Mouse (Mus musculus) frontal cortex, adult 2 months (tissue): ENCODE data around the gene Vsig10. TPM values are rescaled to one million over a fixed set of nuclear protein-coding genes. Genes with fewer than 3 reads are reported as not detected.
A peak's percentile ranks its signal among the peaks of the same experiment; 100 is the strongest.

Source experiments
- DNase-seq, 2 experiments: peaks; one replicate each; pipeline ENCODE4 v3.0.0; 2022; ENCODE audit warnings: low spot score in 1 of 2; ENCODE audit errors: extremely low spot score in 1 of 2
- polyA plus RNA-seq: library from polyadenylated mRNA; depleted of rRNA; stranded (reverse); fragments of >200 nt; gene quantifications from 2 replicates; pipeline ENCODE4 v1.2.3, GENCODE M21; 2012

The Vsig10 gene
- polyA plus RNA-seq, 1 experiment, result 1.6 TPM

DNA sequence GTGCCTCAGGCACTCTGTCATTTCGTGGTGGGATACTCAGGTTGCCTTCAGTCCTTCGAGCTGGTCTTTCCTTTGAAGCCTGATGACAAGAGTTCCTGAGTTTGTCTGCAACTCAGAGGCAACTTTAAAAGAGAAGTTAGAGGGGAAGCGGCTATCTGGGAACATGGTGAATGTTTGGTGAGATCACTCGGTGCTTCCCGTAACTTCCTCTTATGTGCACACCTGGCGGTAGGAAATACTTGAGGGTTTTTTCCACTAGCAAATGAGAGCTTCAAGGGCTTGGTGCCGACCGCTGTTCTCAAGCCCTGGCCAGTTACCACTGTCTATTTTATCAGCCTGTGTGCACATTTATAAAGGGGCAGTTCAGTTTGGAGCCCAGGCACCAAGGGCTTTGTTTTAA is 35.2 kb downstream of the Vsig10 start:
- no peak for DNase-seq

DNA sequence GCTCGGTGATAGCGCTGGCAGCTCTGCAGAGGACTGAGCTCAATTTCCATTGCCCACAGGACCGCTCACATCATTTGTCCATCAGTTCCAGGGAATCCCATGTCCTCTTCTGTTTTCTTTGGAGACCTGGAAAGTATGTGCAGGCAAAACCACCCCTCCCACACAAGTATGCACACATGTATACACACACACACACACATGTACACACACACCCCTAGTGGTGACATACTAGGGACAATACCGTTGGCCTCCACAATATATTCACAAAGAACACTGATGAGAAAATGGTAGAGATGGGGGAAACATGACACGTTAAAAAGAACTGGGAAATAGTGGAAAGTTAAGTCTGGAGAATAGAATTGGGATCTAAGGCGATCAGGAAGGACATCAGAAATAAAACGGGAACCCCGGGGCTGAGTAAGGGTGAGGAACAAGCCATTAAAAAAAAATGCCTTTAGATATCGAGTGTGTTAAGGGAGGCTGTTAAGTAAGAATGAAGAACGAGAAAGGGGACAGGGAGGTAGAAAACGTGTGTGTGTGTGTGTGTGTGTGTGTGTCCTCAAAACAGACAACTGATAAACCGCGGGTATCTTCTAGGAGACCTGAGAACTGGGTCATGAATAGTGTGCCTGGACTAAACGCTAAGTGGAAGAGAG is 36.9 kb downstream of the Vsig10 start:
- no peak for DNase-seq

- DNase-seq, result no peak
These were observed 37.7 kb downstream of the Vsig10 start for GRCm38 (mm10) chr5:117356365-117357128.

DNA sequence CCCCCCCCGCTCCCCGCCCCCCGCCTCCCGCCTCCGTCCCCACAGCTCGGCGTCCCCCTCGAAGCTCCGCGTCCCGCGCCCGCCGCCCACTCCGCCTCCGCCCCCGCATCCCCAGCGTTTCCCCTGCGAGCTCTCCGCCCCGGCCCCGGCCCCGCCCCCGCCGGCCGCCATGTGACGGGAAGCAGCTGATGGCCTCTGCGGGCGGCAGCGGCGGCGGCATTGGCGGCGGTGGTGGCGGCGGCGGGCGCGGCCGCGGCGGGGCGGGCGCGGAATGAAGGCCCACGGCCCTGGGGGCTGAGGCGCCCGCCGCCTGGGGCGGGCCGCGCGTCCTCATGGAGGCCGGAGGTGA is 38.2 kb downstream of the Vsig10 start, which contains the start of gene Wsb2:
TSS of gene Wsb2 (plus strand) at position 176 of the 349 bp plus-strand sequence.
- peak in 1 of 2 experiments; percentile 81 for DNase-seq

DNA sequence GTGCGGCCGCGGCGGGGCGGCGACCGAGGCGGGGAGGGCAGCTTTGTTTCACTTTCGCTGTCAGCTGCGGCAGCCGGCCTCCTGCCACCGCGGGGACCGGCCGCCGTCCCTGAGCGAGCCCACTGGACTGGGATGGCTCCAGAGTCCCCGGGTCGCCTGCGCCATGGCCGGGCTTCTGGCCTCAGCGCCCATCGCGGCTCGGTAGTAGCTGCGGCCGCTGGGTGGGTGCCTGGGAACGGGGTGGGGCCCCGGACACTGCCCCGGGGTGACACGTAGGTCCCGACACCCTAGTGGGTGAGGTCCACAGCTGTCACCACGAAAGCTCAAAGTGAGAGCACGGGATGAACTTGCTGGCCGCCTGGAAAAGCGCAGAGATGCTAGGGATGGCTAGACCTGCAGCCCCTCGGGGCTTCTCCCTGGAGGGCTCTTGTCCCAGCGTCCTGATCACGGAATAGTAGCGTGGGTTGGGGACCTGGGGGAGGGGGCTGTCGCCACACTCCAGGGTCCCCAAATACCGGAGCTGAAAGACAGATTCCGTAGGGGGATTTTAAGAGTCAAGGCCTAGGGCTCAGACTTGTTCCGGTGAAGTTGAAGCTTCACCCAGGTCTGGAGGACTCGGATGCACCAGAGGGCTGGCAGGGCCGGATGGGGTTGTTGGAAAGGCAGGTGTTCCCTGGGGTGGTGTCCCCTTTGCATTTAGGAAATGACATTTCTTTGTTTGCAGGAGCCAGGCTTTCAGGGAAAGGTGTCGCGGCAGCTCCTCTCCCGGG is 38.8 kb downstream of the Vsig10 start:
- DNase-seq, result no peak

- peak in 1 of 2 experiments; percentile 49 for DNase-seq
These were observed 39.4 kb downstream of the Vsig10 start for GRCm38 (mm10) chr5:117358248-117358630.

GRCm38 (mm10) chr5:117358725-117359124 is 39.8 kb downstream of the Vsig10 start:
- peak; percentile 67 to 94 for DNase-seq

DNA sequence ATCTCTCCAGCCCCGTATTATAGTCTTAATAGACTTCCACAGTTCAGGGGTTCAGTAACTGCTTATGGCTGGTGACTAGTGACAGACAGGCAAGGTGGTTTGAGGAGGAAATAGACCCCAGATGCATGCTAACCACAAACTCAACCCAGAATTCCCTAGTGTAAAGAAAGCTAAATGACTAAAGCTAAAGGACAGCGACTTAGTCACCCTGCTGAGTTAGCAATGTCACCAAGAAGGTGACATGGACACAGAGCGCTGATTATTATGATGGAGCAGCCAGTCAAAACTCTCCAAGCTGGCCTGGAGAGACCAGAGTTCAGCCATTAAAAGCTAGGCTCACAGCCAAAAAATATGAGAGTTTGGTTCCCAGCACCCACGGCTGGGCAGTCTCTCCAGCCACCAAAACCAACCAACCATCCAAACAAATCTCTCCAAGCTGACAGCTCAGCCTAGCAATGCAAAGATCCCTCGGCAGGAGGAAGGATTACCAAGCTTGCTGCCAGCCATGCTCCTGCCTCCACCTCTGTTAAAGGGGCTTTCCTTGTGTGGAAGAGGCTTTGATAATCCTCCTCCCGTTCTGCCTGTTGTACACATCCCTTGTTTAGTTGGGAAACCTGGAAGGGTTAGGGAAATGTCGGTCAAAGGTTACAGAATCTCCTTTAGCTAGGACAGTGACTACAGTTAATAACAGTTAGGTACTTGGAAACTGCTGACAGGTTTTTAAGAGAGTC is 40.8 kb downstream of the Vsig10 start:
- no peak for DNase-seq

GRCm38 (mm10) chr5:117360228-117360515 is 41.3 kb downstream of the Vsig10 start:
- no peak for DNase-seq

- no peak for DNase-seq
These were observed 42.0 kb downstream of the Vsig10 start for GRCm38 (mm10) chr5:117360631-117361541.

DNA sequence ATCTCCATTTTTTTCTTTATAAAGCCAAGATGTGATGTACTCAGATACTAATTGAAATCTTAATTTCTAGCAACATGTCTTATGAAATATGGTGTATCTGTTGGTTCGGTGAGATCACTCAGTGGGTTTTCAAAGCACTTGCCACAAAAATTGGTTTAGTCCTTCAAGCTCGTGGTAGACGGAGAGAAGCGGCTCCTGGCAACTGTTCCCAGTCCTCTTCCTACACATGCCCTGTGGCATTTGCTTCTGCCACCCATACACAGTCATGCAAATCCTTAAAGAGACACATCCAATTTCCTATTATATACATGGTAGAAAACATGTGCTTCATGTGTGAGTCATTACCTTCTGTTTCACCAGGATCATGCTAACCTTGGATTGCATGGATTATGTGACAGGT is 42.7 kb downstream of the Vsig10 start:
- DNase-seq, result peak in 1 of 2 experiments; percentile 55

DNA sequence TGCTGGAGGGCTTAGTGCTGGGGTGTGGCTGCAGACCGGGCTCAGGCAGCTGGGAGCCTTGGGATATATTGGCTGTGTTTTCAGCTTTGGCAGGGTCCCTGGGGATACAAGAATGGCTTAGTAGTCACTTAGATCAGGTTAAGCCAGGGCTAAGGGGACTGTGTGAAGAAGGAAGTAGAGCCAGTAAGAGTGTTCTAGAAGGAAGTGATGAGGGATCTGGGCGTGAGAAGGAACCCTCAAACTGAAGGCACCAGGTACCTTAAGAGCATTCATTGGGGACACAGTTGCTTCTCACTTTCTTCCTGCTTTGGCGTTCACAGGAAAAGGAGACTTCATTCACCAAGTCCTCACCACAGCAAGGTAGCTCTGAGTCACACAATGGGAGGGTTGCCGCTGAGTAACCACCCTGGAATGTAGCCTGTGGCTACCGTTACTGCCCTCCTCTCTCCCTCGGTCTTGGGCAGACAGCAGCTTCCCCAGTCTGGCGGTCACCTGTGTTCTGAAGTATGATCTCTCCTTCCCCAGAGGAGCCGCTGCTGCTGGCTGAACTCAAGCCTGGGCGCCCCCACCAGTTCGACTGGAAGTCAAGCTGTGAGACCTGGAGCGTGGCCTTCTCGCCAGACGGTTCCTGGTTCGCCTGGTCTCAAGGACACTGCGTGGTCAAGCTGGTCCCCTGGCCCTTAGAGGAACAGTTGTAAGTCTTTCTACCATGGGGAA is 44.3 kb downstream of the Vsig10 start:
- no peak for DNase-seq

DNA sequence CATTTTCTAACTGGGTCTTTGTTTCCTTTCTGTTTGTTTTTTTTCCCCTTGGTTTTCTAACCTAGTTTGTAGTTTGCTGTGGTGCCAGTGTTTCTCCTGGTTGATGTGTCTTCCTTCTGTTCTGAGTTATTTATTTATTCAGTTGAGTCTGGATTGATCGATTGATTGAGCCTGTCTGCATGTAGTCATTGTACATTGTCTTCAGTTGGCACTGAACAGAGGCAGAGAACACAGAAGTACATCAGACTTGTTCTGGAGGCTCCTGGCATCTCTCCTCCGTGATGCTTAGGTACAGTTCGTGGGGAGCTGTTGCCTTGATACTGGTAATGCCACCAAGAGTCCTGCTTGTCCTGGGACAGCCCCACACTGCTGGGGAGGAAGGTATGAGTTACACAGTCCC is 45.9 kb downstream of the Vsig10 start:
- DNase-seq, result no peak

- DNase-seq, result no peak
These were observed 47.1 kb downstream of the Vsig10 start for GRCm38 (mm10) chr5:117365904-117366561.

DNA sequence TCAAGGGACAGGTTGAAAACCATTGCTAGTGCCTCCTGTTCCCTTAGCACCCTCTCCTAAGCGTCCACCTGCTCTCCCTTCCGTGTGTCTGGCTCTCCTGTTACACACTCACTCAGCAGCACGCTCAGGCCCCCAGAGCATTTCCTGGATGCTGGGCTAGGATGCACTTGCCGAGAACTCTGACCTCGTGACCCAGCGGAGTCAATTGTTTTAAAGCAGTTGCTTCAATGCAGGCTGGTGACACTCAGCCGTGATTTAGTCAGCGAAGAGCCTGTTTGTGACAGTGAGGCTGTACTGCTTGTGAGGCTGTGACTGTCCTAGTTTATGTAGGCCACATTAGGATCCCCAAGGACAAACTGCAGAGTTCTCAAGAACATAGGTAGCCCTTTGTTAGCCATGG is 48.3 kb downstream of the Vsig10 start:
- no peak for DNase-seq

- DNase-seq, result no peak
These were observed 51.7 kb downstream of the Vsig10 start for GRCm38 (mm10) chr5:117370592-117370991.

- no peak for DNase-seq
These were observed 54.5 kb downstream of the Vsig10 start for GRCm38 (mm10) chr5:117373418-117373817.

DNA sequence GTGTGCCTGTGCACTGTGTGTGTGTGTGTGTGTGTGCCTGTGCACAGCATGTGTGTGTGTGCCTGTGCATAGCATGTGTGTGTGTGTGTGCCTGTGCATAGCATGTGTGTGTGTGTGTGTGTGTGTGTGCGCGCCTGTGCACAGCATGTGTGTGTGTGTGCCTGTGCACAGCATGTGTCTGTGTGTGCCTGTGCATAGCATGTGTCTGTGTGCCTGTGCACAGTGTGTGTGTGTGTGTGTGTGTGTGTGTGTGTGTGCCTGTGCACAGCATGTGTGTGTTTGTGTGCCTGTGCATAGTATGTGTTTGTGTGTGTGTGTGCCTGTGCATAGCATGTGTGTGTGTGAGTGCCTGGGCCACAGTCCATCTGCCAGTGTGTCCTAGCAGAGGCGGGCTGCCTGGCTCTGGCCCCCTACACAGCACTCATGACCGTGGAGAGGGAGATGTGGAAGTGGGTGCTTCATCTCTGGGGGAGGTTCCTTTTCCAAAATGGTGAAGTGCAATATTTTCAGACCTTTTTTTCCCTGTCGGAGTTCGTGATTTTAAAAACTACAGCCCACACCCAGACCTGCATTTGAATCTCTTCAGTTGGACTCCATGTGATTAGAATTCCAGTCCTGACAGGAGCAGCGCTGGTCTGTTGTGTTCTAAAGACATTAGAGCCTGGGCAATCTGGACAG is 55.6 kb downstream of the Vsig10 start:
- peak; percentile 37 to 66 for DNase-seq
